Mouse (Mus musculus) CD4-positive naive resting alpha-beta T cell, adult 76 days (primary cell): Measurements from ENCODE around the gene Olfr1174-ps. TPM values are rescaled to one million over a fixed set of nuclear protein-coding genes. Genes with fewer than 3 reads are reported as not detected.

ENCODE experiments used
- total RNA-seq: library from RNA; stranded (reverse); gene quantifications from one replicate; pipeline ENCODE4 v1.2.4, GENCODE M21; 2023

Gene Olfr1174-ps
- not detected for total RNA-seq

GRCm38 (mm10) chr2:88315035-88315434, at the start of gene Olfr1174-ps:
TSS of gene Olfr1174-ps (minus strand) at chr2:88315135.

DNA sequence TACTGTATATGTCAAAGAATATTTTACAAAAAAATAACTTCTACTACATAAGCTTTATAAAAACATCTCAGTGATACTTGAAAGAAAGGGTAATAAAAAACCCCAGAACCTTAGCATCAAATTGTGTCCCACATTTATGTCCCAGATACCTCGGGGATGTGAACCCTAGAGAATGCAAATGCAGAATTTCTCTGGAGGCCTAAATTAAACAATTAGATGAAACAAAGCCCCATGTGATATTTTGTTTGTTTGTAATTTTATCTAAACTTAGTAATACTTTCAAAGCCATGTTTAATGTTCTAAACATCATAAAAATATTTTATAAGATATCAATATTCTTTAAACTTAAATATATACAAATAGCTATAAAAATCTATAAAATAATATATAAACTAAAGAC, 31.5 kb upstream of the Olfr1174-ps start, which contains the start of gene Olfr1177-ps:
Gene Olfr1177-ps (minus strand): TSS at position 101 of the 400 bp plus-strand sequence.

DNA sequence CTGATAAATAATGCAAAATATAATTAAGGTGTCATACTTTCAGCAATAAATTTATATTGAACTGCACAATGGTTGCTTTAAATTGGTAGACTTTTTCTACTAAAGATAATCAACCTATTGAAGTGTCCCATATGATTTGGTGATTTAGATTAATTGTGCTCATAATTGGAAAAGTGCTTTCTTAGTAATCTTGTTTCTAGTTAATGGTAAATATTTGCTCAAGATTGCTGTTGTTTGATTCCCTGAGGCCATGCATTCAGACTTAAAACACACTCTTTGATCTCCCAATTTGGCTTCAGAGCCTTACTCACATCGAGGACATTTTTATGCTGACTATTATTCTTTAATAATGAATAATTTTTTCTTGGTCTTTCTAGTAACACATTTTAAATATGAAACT, 21.5 kb upstream of the Olfr1174-ps start, which contains the start of gene Olfr1176:
Gene Olfr1176 (plus strand): TSS at position 301 of the 400 bp plus-strand sequence.

DNA sequence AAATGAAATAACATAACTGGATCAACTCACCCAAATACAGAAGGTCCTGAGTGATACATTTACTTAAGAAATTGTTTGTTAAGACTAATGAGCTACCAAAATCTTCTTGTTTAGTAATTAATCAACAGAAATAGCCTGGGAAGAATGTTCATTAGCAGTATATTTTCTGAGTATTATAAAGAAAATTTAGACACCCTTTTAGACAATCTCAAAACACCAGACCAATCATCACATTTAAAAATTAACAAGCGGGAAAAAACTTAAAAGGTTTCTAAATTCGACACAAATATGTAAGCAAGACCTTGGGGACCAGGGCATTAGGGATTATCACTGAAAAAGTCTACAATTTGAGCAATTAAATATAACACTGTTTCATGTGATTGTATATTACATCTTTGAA, 12.2 kb upstream of the Olfr1174-ps start, which contains the start of gene Olfr1175-ps:
Gene Olfr1175-ps (minus strand): TSS at position 101 of the 400 bp plus-strand sequence.

GRCm38 (mm10) chr2:88279775-88280174, 35.2 kb downstream of the Olfr1174-ps start, which contains the start of gene Olfr1173:
TSS of gene Olfr1173 (minus strand) at chr2:88279875.

Other genes starting within 250 kb of the Olfr1174-ps start
- not detected for gene Olfr1163, start 243.3 kb downstream of the Olfr1174-ps start, total RNA-seq
- not detected for gene Olfr1164, start 221.2 kb downstream of the Olfr1174-ps start, total RNA-seq
- not detected for gene Olfr1166, start 186.9 kb downstream of the Olfr1174-ps start, total RNA-seq
- not detected for gene Olfr1167, start 159.9 kb downstream of the Olfr1174-ps start, total RNA-seq
- not detected for gene Olfr1168, start 133.3 kb downstream of the Olfr1174-ps start, total RNA-seq
- not detected for gene Olfr1170, start 86.8 kb downstream of the Olfr1174-ps start, total RNA-seq
- not detected for gene Olfr1173, start 35.3 kb downstream of the Olfr1174-ps start, total RNA-seq
- gene Olfr1175-ps, start 12.1 kb upstream of the Olfr1174-ps start, total RNA-seq = not detected
- gene Olfr1176, start 21.6 kb upstream of the Olfr1174-ps start, total RNA-seq = not detected
- not detected for gene Olfr1177-ps, start 31.4 kb upstream of the Olfr1174-ps start, total RNA-seq
- not detected for gene Olfr1178, start 71.9 kb upstream of the Olfr1174-ps start, total RNA-seq
- not detected for gene Olfr1179, start 91.3 kb upstream of the Olfr1174-ps start, total RNA-seq
- not detected for gene Olfr1180, start 104.0 kb upstream of the Olfr1174-ps start, total RNA-seq
- gene Olfr1181, start 111.0 kb upstream of the Olfr1174-ps start, total RNA-seq = not detected
- gene Gm13757, start 134.0 kb upstream of the Olfr1174-ps start, total RNA-seq = not detected
- not detected for gene Olfr1183, start 139.7 kb upstream of the Olfr1174-ps start, total RNA-seq
- gene Olfr1184, start 168.5 kb upstream of the Olfr1174-ps start, total RNA-seq = not detected
- gene Olfr1185-ps1, start 178.2 kb upstream of the Olfr1174-ps start, total RNA-seq = not detected
- gene Olfr1186, start 203.4 kb upstream of the Olfr1174-ps start, total RNA-seq = not detected
- gene Olfr1188, start 241.8 kb upstream of the Olfr1174-ps start, total RNA-seq = not detected